Mouse (Mus musculus): Measurements from ENCODE around the gene Tmem135. TPM values are rescaled to one million over a fixed set of nuclear protein-coding genes. Genes with fewer than 3 reads are reported as not detected.
A peak's percentile ranks its signal among the peaks of the same experiment; 100 is the strongest.

The Tmem135 gene
- total and polyA plus RNA-seq, 3 experiments: 18.0 to 31.0 (median 30.0) TPM

DNA sequence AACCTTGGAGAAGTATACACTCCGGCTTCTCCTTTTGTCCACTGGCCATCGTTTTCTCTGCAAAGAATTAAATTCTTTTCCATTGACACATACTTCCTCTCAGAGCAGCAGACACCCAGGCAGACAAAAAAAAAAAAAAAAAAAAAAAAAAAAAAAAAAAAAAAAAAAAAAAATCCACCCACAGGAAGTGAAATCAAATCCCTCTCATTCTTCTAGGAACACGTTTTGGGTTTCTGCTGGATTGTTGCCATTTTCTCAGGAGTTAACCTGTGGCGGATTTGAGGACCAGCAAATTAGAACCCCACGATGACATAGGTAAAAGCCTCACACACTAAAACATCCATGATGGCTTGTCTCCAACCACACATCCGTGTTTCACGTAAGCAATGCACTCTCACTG lies 37.3 kb upstream of the Tmem135 start:
- Histone ChIP-seq H3K4me2 (ENCODE audit: insufficient read depth, low read depth, poor library complexity, severe bottlenecking) (no peak overlapping the region), H3K4me1 (ENCODE audit: control insufficient read depth in 1 of 2, insufficient read depth in 2 of 2) (peaks cover 0 to 4% of the 10 kb centered on the region in 2 experiments; a peak in 1 of 4 replicates), H3K27ac (ENCODE audit: insufficient read depth, low read depth) (no peak overlapping the region), H3K36me3 (replicated peaks in 1 of 2; ENCODE audit: control insufficient read depth in 1 of 2, insufficient read depth in 1 of 2, low read length in 1 of 2) (no peaks in the 10 kb centered on the region), H3K4me3 (replicated peaks in 1 of 3; ENCODE audit: low read depth in 2 of 3, low read length in 2 of 3, poor library complexity in 1 of 3) (no peak overlapping the region), H3K27me3 (replicated peaks) (no peaks in the 10 kb centered on the region), H3K79me2 (replicated peaks; ENCODE audit: control insufficient read depth, extremely low read depth, insufficient read depth, poor library complexity, severe bottlenecking) (no peaks in the 10 kb centered on the region), H3K9me3 (replicated peaks; ENCODE audit: low read length) (no peaks in the 10 kb centered on the region), H3K9ac (ENCODE audit: insufficient read depth, low read depth) (no peak overlapping the region)
- in situ Hi-C loops (cut with MboI; ENCODE audit: low pct_ligation_motif_present, low pct_unique_long_range_greater_than_20kb, low sequenced_read_pairs): no loop called here
- DNase-seq (ENCODE audit: extremely low read depth): no peak
- dilution Hi-C loops (cut with MboI; ENCODE audit: extremely low pct_ligation_motif_present, extremely low pct_unique_long_range_greater_than_20kb, low sequenced_read_pairs): no loop called here
- no peak for TF ChIP-seq EP300 (IDR thresholded peaks at IDR 0.05; ENCODE audit: low read length)
- no peak for TF ChIP-seq ELF1 (IDR thresholded peaks at IDR 0.05; ENCODE audit: low read depth, low read length)
- peak; percentile 90 for TF ChIP-seq ZNF384 (IDR thresholded peaks at IDR 0.05; ENCODE audit: low read depth, low read length)
- no peak for TF ChIP-seq RCOR1 (conservative IDR thresholded peaks at IDR 0.05; ENCODE audit: low read depth, low read length)
- no peak for TF ChIP-seq MAFK (IDR thresholded peaks at IDR 0.05; ENCODE audit: insufficient replicate concordance, low read length)
- no peak for TF ChIP-seq UBTF (IDR thresholded peaks at IDR 0.05; ENCODE audit: low read depth, low read length)
- no peak for TF ChIP-seq MXI1 (IDR thresholded peaks at IDR 0.05; ENCODE audit: low read depth, low read length)

DNA sequence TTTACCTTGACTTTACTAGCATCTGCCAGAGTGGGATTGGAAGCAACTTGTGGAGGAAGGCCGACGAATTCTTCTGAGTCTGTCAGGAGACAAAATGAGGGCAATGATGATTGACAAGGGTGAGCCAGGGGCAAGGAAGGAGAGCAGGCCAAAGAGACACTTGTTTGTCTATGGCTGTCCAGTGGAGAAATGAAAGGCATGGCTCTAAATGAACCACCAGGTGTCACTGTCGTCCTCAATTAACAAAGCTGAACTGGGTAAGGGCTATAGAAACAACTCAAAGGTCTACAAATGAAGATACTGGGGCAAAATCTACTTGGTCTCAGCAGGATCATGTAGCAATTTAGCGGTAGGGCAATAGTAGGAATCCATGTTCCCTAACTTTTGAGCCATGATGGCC lies 33.6 kb upstream of the Tmem135 start:
- Histone ChIP-seq H3K36me3 (replicated peaks in 1 of 2; ENCODE audit: control insufficient read depth in 1 of 2, insufficient read depth in 1 of 2, low read length in 1 of 2) (no peaks in the 10 kb centered on the region), H3K9ac (ENCODE audit: insufficient read depth, low read depth) (no peak overlapping the region), H3K27me3 (replicated peaks) (no peaks in the 10 kb centered on the region), H3K9me3 (replicated peaks; ENCODE audit: low read length) (no peaks in the 10 kb centered on the region), H3K4me3 (replicated peaks in 1 of 3; ENCODE audit: low read depth in 2 of 3, low read length in 2 of 3, poor library complexity in 1 of 3) (no peak overlapping the region), H3K79me2 (replicated peaks; ENCODE audit: control insufficient read depth, extremely low read depth, insufficient read depth, poor library complexity, severe bottlenecking) (no peaks in the 10 kb centered on the region), H3K4me2 (ENCODE audit: insufficient read depth, low read depth, poor library complexity, severe bottlenecking) (no peak overlapping the region), H3K4me1 (ENCODE audit: control insufficient read depth in 1 of 2, insufficient read depth in 2 of 2) (peaks cover 0 to 4% of the 10 kb centered on the region in 2 experiments; a peak in 1 of 4 replicates), H3K27ac (ENCODE audit: insufficient read depth, low read depth) (no peak overlapping the region)
- peak; percentile 66 for DNase-seq (ENCODE audit: extremely low read depth)
- dilution Hi-C loops (cut with MboI; ENCODE audit: extremely low pct_ligation_motif_present, extremely low pct_unique_long_range_greater_than_20kb, low sequenced_read_pairs) (no loop called here), in situ Hi-C loops (cut with MboI; ENCODE audit: low pct_ligation_motif_present, low pct_unique_long_range_greater_than_20kb, low sequenced_read_pairs) (no loop called here)
- no peak for TF ChIP-seq MEF2A (IDR thresholded peaks at IDR 0.05; ENCODE audit: borderline replicate concordance, low read depth, low read length)
- TF ChIP-seq USF1 (IDR thresholded peaks at IDR 0.05; ENCODE audit: low read depth, low read length): no peak
- TF ChIP-seq MXI1 (IDR thresholded peaks at IDR 0.05; ENCODE audit: low read depth, low read length): no peak
- no peak for TF ChIP-seq CHD2 (IDR thresholded peaks at IDR 0.05; ENCODE audit: low read length)
- no peak for TF ChIP-seq SIN3A (IDR thresholded peaks at IDR 0.05; ENCODE audit: low read length)
- no peak for TF ChIP-seq MYC (IDR thresholded peaks at IDR 0.05; ENCODE audit: low read depth, low read length)
- peak; percentile 22; the same call in 1 of the 2 replicates for TF ChIP-seq ZC3H11A (IDR thresholded peaks at IDR 0.05; ENCODE audit: low read depth, low read length)
- TF ChIP-seq SMC3 (IDR thresholded peaks at IDR 0.05; ENCODE audit: low read depth, low read length): peak; percentile 82
- TF ChIP-seq CTCF (conservative IDR thresholded peaks at IDR 0.05 in 1 of 2, IDR thresholded peaks at IDR 0.05 in 1 of 2; ENCODE audit: low read depth in 2 of 2, low read length in 2 of 2): peak; percentile 47 to 83
- no peak for TF ChIP-seq RCOR1 (conservative IDR thresholded peaks at IDR 0.05; ENCODE audit: low read depth, low read length)
- no peak for TF ChIP-seq NRF1 (IDR thresholded peaks at IDR 0.05; ENCODE audit: low read depth, low read length)
- peak; percentile 73 for TF ChIP-seq RAD21 (IDR thresholded peaks at IDR 0.05; ENCODE audit: low read depth, low read length)
- TF ChIP-seq HCFC1 (IDR thresholded peaks at IDR 0.05; ENCODE audit: low read depth, low read length): no peak
- TF ChIP-seq TCF12 (IDR thresholded peaks at IDR 0.05; ENCODE audit: low read depth, low read length): no peak
- TF ChIP-seq USF2 (conservative IDR thresholded peaks at IDR 0.05; ENCODE audit: low read depth, low read length): no peak
- no peak for TF ChIP-seq MAFK (IDR thresholded peaks at IDR 0.05; ENCODE audit: insufficient replicate concordance, low read length)

Measured in CH12.LX (cell line).